Mouse (Mus musculus) layer of hippocampus, postnatal 36 days (tissue): ENCODE measurements at regions not wholly inside any gene's neighbourhood (a gene's known extent, or its start where the extent isn't known, plus 50 kb on each side); places are given as distances from the start of the nearest gene placed in this dataset.

Experiments
- DNase-seq, 2 experiments: peaks; one replicate each; pipeline ENCODE4 v3.0.0; 2022

DNA sequence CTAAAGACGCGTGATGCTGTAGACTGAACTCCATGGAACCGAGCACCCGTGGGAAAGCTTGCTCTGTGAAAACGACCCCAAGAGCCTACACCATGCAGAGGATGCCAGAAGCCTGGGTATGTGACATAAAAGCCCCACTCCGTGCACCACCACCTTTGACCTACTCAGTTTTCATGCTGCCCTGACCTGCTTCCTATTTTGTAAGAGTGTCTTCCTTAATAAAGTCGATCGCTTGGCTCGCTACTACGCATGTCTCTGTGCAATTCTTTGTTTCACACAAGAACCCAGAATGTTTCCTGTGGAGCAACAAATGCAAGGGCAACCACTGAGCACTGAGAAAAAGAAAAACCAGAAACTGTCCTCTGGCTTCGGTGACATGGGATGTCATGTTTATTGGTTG is 60.5 kb downstream of the Sec61b start:
- no peak for DNase-seq

GRCm38 (mm10) chr4:47567694-47568093 is 93.2 kb downstream of the Sec61b start:
- no peak for DNase-seq

DNA sequence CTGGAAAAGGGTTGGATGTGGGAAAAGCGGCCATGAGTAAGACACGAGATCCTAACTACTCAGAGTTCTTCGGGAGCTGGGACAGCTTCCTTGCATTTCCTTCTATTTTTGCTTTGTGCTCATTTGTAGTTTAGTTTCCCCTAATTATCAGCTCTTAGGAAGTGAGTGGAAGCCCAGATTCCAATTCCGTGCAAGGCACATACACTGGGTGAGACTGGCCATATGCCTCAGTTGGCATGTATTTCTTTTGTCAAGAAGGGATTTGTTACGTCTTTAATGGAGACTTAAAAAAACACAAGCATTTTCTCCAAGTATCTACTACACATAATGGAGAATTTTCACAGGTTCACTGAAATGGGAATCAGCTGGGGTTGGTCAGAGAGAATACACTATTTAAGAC is 96.4 kb downstream of the Sec61b start:
- no peak for DNase-seq

GRCm38 (mm10) chr4:47576011-47576410 is 101.6 kb downstream of the Sec61b start:
- DNase-seq, result no peak

DNA sequence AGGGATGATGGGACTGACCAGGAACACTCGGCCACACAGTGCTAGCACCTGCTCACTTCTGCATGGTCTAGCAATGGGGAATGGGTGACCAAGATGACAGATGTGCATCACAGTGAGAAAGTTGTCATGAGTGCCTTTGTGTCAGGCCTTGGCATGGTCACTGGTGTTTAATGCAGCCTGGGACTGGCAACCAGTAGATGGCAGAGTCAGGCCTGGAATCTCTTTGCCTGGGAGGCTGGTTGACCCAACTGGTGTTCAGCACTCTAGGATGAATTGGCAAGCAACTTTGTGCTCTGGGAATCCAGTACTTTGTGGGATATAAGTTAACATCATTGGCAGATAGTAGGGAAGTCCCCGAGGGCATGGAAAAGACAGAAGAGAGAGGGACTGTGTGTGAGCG is 103.0 kb downstream of the Sec61b start:
- peak in 1 of 2 experiments; percentile 32 for DNase-seq

DNA sequence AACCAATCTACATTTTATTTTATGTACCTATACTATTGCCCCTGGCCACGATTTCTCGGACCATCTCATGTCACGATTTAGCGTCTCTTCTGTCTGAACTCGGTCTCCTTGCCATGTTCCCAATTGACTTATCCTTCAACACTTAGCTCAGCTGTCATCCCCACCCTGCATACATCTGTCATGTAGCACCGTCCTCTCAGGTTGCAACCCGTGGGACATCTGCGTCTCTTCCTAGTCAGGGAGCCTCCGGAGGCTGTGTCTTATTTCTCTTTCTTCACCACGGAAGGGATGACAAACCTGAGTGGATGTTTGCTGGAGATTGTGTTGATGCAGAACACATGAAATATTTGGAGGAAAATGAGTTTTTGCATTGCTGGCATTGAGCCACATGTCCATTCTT is 104.2 kb downstream of the Sec61b start:
- no peak for DNase-seq

DNA sequence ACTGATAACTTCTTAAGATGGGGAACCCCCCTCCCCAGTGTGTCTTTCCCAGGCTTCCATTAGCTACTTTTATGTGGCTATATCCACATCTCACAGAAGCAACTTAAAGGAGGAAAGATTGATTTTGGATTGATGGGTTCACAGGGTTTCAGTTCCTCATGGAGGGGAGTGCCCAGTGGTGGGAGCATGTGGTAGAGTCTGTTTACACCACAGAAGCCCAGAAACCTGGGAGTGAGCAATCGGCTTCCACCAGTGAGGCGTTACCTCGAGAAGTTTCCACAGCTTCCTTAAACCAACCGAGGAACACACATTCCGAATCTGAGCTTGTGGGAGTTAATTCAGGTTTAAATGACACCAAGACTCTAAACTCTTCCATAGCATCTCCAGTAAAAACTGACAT is 106.1 kb downstream of the Sec61b start:
- no peak for DNase-seq

DNA sequence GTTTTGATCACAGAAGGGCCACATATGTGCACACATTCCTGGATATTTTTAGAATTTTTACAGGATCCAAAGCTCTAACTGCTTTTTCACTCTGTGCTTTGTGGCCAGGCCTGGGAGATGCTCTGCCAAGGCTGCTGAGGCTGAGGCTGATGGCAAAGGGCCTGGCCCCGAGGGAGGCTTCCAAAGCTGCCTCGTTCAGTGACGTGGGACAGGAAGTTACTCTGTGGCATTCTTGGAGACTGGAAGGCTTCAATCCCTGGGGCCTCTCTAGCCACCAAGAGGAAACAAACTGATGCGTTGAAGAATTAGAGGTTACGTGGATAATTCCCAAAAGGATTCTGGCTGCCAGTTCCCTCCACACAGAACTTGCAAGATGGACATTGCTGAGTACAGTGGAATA is 112.8 kb downstream of the Sec61b start:
- DNase-seq, result no peak

DNA sequence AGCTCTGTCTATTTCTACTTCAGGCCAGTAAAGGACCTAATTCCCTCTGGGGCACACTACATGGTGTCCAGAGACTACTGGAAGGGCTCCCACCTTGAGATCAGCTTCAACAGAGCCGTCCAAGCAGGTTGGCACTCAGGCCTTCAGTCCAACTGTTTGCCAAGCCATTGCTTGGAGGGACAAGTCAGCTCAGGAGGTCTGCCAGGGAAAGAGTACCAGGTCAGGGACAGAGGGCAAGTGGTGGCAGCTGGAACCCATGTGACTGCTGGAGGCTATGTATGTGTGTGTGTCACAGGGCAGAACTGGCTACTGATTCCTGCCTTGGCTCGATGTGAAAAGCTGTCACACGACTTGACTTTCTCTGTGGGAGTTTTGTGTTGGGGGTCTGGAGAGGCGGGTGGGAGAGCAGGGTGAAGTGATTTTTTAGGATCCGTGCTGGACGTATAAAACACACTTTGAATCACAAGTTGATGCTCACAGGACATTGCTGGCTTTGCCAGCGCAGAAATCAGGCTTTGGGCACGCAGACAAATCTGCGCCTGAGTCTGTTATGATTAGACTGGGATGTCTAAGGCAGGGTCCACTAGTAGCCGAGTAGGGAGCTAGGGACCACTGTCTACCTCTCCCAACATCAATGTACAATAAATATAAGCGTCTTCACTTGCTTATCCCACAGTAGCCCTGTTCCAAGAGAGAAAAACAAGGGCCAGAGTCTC is 118.0 kb downstream of the Sec61b start:
- DNase-seq, result no peak

DNA sequence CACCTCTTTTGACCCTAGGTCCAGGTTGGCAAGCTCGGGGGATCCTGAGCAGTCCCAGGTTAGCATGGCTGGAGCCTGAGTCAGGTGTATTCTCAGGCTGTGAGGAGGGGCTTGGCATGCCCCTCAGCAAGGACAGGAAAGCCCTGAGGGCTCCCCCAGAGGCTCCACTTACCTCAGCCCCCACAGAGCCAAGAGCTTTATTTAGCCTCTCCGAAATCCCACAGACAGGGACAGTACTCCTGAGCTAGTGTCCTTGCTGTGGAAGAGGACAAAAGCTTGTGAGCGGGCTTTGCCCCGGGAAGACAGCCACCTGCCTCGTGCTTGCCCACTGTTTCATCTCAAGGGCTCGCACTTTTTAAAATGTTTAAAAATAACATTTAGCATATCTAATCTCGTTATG is 118.7 kb downstream of the Sec61b start:
- DNase-seq, result no peak

DNA sequence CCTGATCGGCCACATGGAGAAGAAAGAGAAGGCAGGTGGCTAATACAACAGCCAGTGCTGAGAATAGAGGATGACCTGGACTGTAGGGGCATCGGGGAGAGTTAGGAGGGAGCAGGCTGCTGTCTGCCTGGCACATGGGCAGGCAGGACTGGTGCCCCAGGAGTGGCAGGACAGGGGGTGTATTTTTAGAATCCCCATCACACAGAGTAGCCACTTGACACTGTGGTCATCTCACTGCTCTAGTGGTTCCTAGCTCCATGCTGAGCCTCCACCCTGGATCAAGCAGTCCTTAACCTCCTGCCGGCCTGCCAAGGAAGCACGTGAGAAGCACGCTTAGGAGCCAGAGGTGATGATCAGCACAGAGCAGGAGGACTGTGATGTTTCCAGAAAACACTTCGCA is 119.7 kb downstream of the Sec61b start:
- DNase-seq, result no peak

DNA sequence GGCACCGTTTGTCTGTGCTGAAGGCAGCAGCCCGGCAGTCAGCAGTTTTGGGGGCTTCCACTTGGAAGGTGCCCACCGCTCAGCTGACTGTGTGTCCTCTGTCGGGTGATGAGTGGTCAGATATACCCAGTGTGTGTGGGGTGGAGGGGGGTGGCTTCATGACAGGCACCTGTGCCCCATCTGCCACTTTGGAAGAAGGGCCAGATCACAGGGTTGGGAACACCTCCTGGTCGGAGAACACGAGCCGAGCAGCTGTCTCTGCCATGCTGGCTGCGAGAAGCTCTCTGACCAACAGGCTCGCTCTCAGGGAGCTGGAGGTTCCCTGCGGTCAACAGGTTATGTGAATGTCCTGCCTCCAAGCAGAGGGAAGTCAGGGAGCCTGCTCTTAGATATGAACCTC is 121.4 kb downstream of the Sec61b start:
- no peak for DNase-seq

DNA sequence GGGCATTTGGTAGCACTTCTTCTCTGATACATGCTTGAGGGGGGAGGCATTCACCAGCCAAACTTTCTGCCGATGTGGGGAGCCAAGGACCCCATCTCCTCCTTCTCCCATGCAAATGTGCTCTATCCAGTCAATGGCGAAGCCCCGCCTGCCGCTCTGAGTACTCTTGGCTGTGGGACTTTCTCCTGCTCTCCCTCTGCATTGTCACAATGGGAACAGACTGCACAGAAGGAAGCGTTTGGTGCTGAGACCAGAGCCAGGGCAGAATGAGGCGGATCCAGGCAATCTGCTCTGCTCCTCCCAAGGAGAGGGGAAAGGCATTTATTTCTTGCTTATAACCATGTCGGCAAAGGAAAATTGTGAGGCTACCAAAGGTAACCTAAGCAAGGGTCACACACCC is 123.1 kb downstream of the Sec61b start:
- peak; percentile 43 to 50 for DNase-seq

DNA sequence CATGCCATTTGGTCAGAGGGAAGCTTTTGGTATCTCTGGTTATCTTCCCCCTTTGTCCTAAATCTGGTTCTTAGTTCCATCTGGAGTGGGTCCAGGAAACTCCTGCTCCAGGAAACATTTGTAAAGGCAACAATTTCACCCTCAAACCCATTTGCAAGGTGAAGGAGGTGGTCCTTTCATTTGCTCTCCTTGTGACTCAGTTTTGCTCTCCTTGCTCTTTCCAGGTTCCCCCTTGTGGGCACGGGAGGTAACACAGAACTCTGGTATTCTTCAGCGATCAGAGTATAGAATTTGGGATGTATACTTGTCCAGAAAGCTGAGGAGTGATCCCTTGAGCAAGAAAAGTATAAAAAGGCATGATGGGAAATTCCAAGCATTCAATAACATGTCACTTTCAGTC is 123.8 kb downstream of the Sec61b start:
- no peak for DNase-seq

- DNase-seq, result no peak
Measured at GRCm38 (mm10) chr4:47601301-47602070, 127.0 kb downstream of the Sec61b start.

- no peak for DNase-seq
Measured at GRCm38 (mm10) chr4:47603378-47603777, 128.9 kb downstream of the Sec61b start.

DNA sequence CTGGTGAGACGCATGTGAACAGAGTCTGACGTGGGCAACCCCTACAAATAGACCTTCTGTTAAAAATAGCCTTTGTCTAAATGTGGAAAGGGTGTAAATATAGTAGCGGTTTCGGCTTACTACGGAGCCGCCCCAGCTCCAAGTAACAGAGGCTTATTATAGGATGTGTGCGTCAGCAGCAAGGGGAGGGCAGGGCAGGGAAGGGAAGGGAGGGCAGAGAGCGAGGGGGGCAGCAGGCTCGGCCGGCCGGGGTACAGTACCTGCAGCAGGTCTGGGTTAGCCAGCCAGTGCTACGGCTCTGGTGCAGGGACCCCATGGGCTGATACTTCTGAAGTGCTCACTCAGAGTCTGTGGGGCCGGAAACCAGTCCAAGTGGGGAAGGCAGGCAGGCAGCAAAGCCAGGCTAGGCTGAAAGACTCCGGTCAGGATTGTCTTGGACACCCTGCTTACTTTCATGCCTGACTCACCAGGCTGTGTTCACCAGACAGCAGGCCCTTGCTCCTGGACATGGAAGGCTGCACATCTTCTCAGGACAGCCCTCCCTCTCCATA is 129.5 kb downstream of the Sec61b start:
- no peak for DNase-seq

- DNase-seq, result no peak
Measured at GRCm38 (mm10) chr4:47605676-47606075, 131.2 kb downstream of the Sec61b start.

DNA sequence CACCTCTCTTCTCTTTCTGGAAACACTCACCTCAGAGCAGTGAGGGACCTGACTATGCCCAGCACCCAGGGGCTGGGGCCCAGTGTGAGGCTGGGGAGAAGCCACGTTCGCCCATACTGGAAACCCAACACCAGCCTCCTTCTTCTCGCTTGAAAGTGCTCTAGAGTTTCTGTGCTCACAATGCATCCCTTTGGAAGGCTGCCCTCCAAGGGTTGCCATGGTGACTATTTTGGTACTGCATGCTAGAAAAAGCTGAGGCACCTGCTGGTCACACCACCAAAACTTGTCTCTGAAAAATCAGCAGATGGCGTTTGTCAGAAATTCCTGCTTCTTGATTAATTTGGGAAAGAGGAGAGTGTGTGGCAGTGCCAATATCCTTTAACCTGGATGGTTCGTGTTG is 134.2 kb downstream of the Sec61b start:
- peak; percentile 84 to 86 for DNase-seq

GRCm38 (mm10) chr4:47610913-47611312 is 136.5 kb downstream of the Sec61b start:
- no peak for DNase-seq

GRCm38 (mm10) chr4:47616525-47616924 is 142.1 kb downstream of the Sec61b start:
- DNase-seq, result no peak

DNA sequence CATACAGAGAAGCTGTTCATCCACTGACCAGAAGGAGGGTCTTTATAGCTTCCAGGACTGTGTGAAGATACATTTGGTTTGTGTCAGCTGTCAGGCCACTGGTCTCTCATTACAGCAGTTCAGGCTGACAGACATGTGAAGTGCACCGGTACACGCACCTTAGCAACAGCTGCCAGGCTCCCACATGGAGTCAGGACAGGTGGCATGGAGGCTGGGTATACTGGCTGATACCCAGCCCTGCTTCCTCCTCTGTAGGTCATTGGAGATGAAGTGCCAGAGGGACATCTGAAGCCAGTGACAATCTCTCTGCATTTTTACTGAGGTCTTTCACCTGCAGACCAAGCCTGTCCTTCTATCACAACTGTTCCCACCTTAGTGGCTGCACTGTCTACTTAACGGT is 146.2 kb downstream of the Sec61b start:
- no peak for DNase-seq

DNA sequence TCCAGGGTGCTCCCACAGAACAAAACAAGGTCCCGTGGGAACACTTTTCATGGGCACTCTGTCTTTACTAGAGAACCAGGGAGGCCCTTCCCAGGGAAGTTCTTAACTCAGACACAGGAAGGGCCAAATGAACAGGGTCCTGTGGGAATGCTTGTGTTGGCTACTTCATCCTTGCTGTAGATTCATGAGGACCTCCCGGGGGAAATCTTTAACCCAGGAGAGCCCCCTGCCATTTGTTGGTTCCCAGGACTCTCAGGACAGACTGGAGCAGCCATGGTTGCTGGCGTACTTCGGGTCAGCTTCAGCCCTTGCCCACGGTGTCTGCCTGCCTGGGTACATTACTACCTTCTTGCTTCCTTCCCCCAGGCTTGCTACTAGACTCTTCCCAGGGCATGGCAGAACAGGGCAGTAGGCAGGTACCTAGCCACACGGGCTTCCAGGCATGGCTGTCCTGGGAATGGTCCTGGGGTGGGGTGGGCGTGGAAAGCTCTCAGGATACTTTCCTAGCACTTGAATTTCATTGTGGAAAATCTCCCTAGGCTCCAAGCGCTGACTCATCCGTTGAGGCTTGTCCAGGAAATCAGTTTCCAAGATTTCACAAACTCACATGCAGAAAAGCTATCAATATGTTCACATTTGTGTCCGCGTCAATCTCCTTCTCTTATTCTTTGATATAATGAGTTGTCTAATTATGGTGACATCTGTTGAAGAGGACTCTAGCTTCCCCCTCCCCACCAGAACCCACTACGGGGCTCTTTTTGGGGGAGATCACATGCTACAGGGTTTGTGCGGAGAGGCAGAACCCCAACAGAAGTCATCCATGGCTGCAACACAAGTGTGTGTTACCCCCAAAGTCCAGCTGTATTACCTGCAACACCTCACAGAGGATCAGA is 148.6 kb downstream of the Sec61b start:
- no peak for DNase-seq
